Mouse (Mus musculus): ENCODE measurements around the gene Rapgefl1. TPM values are rescaled to one million over a fixed set of nuclear protein-coding genes. Genes with fewer than 3 reads are reported as not detected.

Rapgefl1 gene
- polyA plus RNA-seq, 1 experiment = 3.5 TPM

- no peaks in the 10 kb centered on the region for H3K27me3 ChIP-seq (ENCODE audit: control insufficient read depth, insufficient read depth, insufficient read length)
- peak overlapping the region; percentile 71 for H3ac ChIP-seq (ENCODE audit: control insufficient read depth, insufficient read length)
- H3K36me3 ChIP-seq (ENCODE audit: control insufficient read depth, insufficient read depth) = no peaks in the 10 kb centered on the region
- peaks cover 34% of the 10 kb centered on the region for H3K79me2 ChIP-seq (ENCODE audit: control insufficient read depth, insufficient read depth)
- H3K4me3 ChIP-seq = peak overlapping the region; percentile 89
- TF ChIP-seq POLR2AphosphoS2 (IDR thresholded peaks at IDR 0.05; ENCODE audit: insufficient read length, low read depth) (no peak), REST (IDR thresholded peaks at IDR 0.05; ENCODE audit: insufficient read depth, insufficient read length) (no peak), TCF3 (IDR thresholded peaks at IDR 0.05; ENCODE audit: insufficient read length, low read depth) (no peak), USF1 (IDR thresholded peaks at IDR 0.05; ENCODE audit: low read depth) (no peak), E2F4 (IDR thresholded peaks at IDR 0.05; ENCODE audit: insufficient read depth) (no peak), CEBPB (IDR thresholded peaks at IDR 0.05; ENCODE audit: insufficient read depth, poor library complexity, severe bottlenecking) (no peak), TCF12 (IDR thresholded peaks at IDR 0.05; ENCODE audit: insufficient read depth, poor library complexity, severe bottlenecking) (no peak), MYOG (IDR thresholded peaks at IDR 0.05; ENCODE audit: control insufficient read depth in 1 of 3, insufficient read depth in 1 of 3, insufficient read length in 2 of 3, low read depth in 2 of 3) (no peak), MYOD1 (IDR thresholded peaks at IDR 0.05; ENCODE audit: control insufficient read depth in 1 of 3, insufficient read length in 2 of 3, low read depth in 2 of 3) (no peak)
- H3K4me2 ChIP-seq (ENCODE audit: low read depth) = peak overlapping the region; percentile 74
Observed at GRCm38 (mm10) chr11:98794469-98795014, 42.0 kb upstream of the Rapgefl1 start.

- peaks cover 39% of the 10 kb centered on the region for H3K79me2 ChIP-seq (ENCODE audit: control insufficient read depth, insufficient read depth)
- H3ac ChIP-seq (ENCODE audit: control insufficient read depth, insufficient read length) = peak within 1 kb of the TSS; percentile 71
- H3K36me3 ChIP-seq (ENCODE audit: control insufficient read depth, insufficient read depth) = peaks cover 3% of the 10 kb centered on the region
- H3K4me2 ChIP-seq (ENCODE audit: low read depth) = peak within 1 kb of the TSS; percentile 95
- H3K4me3 ChIP-seq = peak within 1 kb of the TSS; percentile 89
- no peaks in the 10 kb centered on the region for H3K27me3 ChIP-seq (ENCODE audit: control insufficient read depth, insufficient read depth, insufficient read length)
- TF ChIP-seq SRF (IDR thresholded peaks at IDR 0.05; ENCODE audit: control insufficient read depth, insufficient read length, low read depth) = no peak
- no peak for TF ChIP-seq USF1 (IDR thresholded peaks at IDR 0.05; ENCODE audit: low read depth)
- TF ChIP-seq MAX (IDR thresholded peaks at IDR 0.05; ENCODE audit: low read depth) = no peak
- TF ChIP-seq MYOD1 (IDR thresholded peaks at IDR 0.05; ENCODE audit: control insufficient read depth in 1 of 3, insufficient read length in 2 of 3, low read depth in 2 of 3) = no peak
- TF ChIP-seq POLR2AphosphoS2 (IDR thresholded peaks at IDR 0.05; ENCODE audit: insufficient read length, low read depth) = peak; percentile 57
- TF ChIP-seq E2F4 (IDR thresholded peaks at IDR 0.05; ENCODE audit: insufficient read depth) = no peak
- TF ChIP-seq CEBPB (IDR thresholded peaks at IDR 0.05; ENCODE audit: insufficient read depth, poor library complexity, severe bottlenecking) = peak; percentile 37; the same call in 1 of the 2 replicates
- TF ChIP-seq MYOG (IDR thresholded peaks at IDR 0.05; ENCODE audit: control insufficient read depth in 1 of 3, insufficient read depth in 1 of 3, insufficient read length in 2 of 3, low read depth in 2 of 3) = peak in 1 of 3 experiments; percentile 6
- peak; percentile 82 for TF ChIP-seq POLR2A (IDR thresholded peaks at IDR 0.05; ENCODE audit: insufficient read length, low read depth)
- no peak for TF ChIP-seq TCF12 (IDR thresholded peaks at IDR 0.05; ENCODE audit: insufficient read depth, poor library complexity, severe bottlenecking)
- TF ChIP-seq TCF3 (IDR thresholded peaks at IDR 0.05; ENCODE audit: insufficient read length, low read depth) = peak; percentile 15
- TF ChIP-seq REST (IDR thresholded peaks at IDR 0.05; ENCODE audit: insufficient read depth, insufficient read length) = no peak
Observed at GRCm38 (mm10) chr11:98795015-98795713, 41.4 kb upstream of the Rapgefl1 start, which contains the start of gene Msl1. Gene Msl1, plus strand, starts transcription at chr11:98795516.

GRCm38 (mm10) chr11:98795714-98796514 is 40.7 kb upstream of the Rapgefl1 start:
- Histone ChIP-seq H3K79me2 (ENCODE audit: control insufficient read depth, insufficient read depth) (peaks cover 46% of the 10 kb centered on the region), H3K4me2 (ENCODE audit: low read depth) (peak overlapping the region; percentile 95), H3ac (ENCODE audit: control insufficient read depth, insufficient read length) (peak overlapping the region; percentile 71), H3K36me3 (ENCODE audit: control insufficient read depth, insufficient read depth) (peaks cover 6% of the 10 kb centered on the region), H3K4me3 (peak overlapping the region; percentile 89), H3K27me3 (ENCODE audit: control insufficient read depth, insufficient read depth, insufficient read length) (no peaks in the 10 kb centered on the region)
- TF ChIP-seq SRF (IDR thresholded peaks at IDR 0.05; ENCODE audit: control insufficient read depth, insufficient read length, low read depth) = no peak
- peak; percentile 6 for TF ChIP-seq E2F4 (IDR thresholded peaks at IDR 0.05; ENCODE audit: insufficient read depth)
- TF ChIP-seq POLR2A (IDR thresholded peaks at IDR 0.05; ENCODE audit: insufficient read length, low read depth) = peak; percentile 33
- TF ChIP-seq MAX (IDR thresholded peaks at IDR 0.05; ENCODE audit: low read depth) = no peak

- peak overlapping the region; percentile 95 for H3K4me2 ChIP-seq (ENCODE audit: low read depth)
- peak; percentile 65 for TF ChIP-seq POLR2AphosphoS2 (IDR thresholded peaks at IDR 0.05; ENCODE audit: insufficient read length, low read depth)
- TF ChIP-seq REST (IDR thresholded peaks at IDR 0.05; ENCODE audit: insufficient read depth, insufficient read length) = no peak
- TF ChIP-seq SRF (IDR thresholded peaks at IDR 0.05; ENCODE audit: control insufficient read depth, insufficient read length, low read depth) = no peak
- TF ChIP-seq E2F4 (IDR thresholded peaks at IDR 0.05; ENCODE audit: insufficient read depth) = no peak
- TF ChIP-seq MYOD1 (IDR thresholded peaks at IDR 0.05; ENCODE audit: control insufficient read depth in 1 of 3, insufficient read length in 2 of 3, low read depth in 2 of 3) = peak in 2 of 3 experiments; percentile 19 to 49
- TF ChIP-seq POLR2A (IDR thresholded peaks at IDR 0.05; ENCODE audit: insufficient read length, low read depth) = peak; percentile 5
- peak overlapping the region; percentile 89 for H3K4me3 ChIP-seq
- peaks cover 54% of the 10 kb centered on the region for H3K79me2 ChIP-seq (ENCODE audit: control insufficient read depth, insufficient read depth)
- H3K36me3 ChIP-seq (ENCODE audit: control insufficient read depth, insufficient read depth) = peaks cover 13% of the 10 kb centered on the region
- peak overlapping the region; percentile 71 for H3ac ChIP-seq (ENCODE audit: control insufficient read depth, insufficient read length)
- H3K27me3 ChIP-seq (ENCODE audit: control insufficient read depth, insufficient read depth, insufficient read length) = no peaks in the 10 kb centered on the region
Observed at GRCm38 (mm10) chr11:98796515-98797216, 39.9 kb upstream of the Rapgefl1 start.
